Mouse (Mus musculus) heart, adult 2 months (tissue): ENCODE data around the gene Glul. TPM values are rescaled to one million over a fixed set of nuclear protein-coding genes. Genes with fewer than 3 reads are reported as not detected.

Source experiments
- DNase-seq, 2 experiments: peaks; one replicate each; pipeline ENCODE4 v3.0.0; 2021
- H3K27ac ChIP-seq: fragments of 200-600 bp; 2 replicates; pipeline ENCODE4 v1.8.1; 2022
- H3K27me3 ChIP-seq: fragments of 200-500 bp; 2 replicates; pipeline ENCODE4 v1.6.1; 2012; ENCODE audit warnings: mild to moderate bottlenecking, low read length, inconsistent platforms, mixed read lengths; ENCODE audit not compliant: control insufficient read depth, insufficient read depth
- H3K36me3 ChIP-seq: fragments of 200-500 bp; 2 replicates; pipeline ENCODE4 v1.6.1; 2012; ENCODE audit warnings: low read length, inconsistent platforms; ENCODE audit not compliant: control insufficient read depth, insufficient read depth
- H3K4me1 ChIP-seq: fragments of 200-500 bp; 2 replicates; pipeline ENCODE4 v1.6.1; 2011; ENCODE audit warnings: low read length; ENCODE audit not compliant: control insufficient read depth, insufficient read depth
- H3K4me3 ChIP-seq: fragments of 200-600 bp; 2 replicates; pipeline ENCODE4 v1.8.1; 2022
- H3K79me2 ChIP-seq: fragments of 200-500 bp; replicated peaks from 2 replicates; pipeline ENCODE4 v1.6.1; 2012; ENCODE audit warnings: mild to moderate bottlenecking, inconsistent platforms, low read length, moderate library complexity, mixed read lengths; ENCODE audit not compliant: control insufficient read depth, insufficient read depth
- H3K9ac ChIP-seq: fragments of 200-500 bp; 2 replicates; pipeline ENCODE4 v1.6.1; 2012; ENCODE audit warnings: low read depth, mild to moderate bottlenecking, control low read depth, inconsistent platforms, low read length, mixed read lengths
- CTCF ChIP-seq: fragments of 200-600 bp; IDR thresholded peaks from 2 replicates; pipeline ENCODE4 v1.8.1; 2022; ENCODE audit warnings: antibody characterized with exemption, mild to moderate bottlenecking, moderate library complexity
- EP300 ChIP-seq: fragments of 200-500 bp; IDR thresholded peaks from 2 replicates; pipeline ENCODE4 v1.6.1; 2011; ENCODE audit warnings: low read depth, low read length, control low read depth; ENCODE audit not compliant: insufficient read depth
- POLR2A ChIP-seq: fragments of 200-500 bp; IDR thresholded peaks from 2 replicates; pipeline ENCODE4 v1.6.1; 2011; ENCODE audit warnings: mild to moderate bottlenecking, low read depth, low read length, control low read depth; ENCODE audit not compliant: insufficient read depth
- WGBS: fragments of 180-500 bp; shearing (Covaris S2); methylation state at CpG from one replicate; pipeline ENCODE4 v1.1.7; 2018; 5-methylcytosine and 5-hydroxymethylcytosine counted together
- intact Hi-C: fragments of 180-260 bp; cut with DNase I; formaldehyde crosslinking; loops from one replicate; pipeline ENCODE4 v1.15.1; 2025
- polyA plus RNA-seq: library from polyadenylated mRNA; depleted of rRNA; stranded (reverse); fragments of >200 nt; gene quantifications from 2 replicates; pipeline ENCODE4 v1.2.3, GENCODE M21; 2012
- total RNA-seq, 2 experiments: library from RNA; stranded (reverse); gene quantifications; 2 replicates each; pipeline ENCODE4 v1.2.3; 2021

Gene Glul
- total and polyA plus RNA-seq, 3 experiments = 344 to 679 (median 406) TPM

GRCm38 (mm10) chr1:153905884-153906283 is 6.1 kb downstream of the Glul start:
- H3K4me3 ChIP-seq = no peak overlapping the region
- intact Hi-C loops = no loop called here
- TF ChIP-seq CTCF (no peak), POLR2A (no peak), EP300 (no peak)

GRCm38 (mm10) chr1:153908208-153908607 is 8.5 kb downstream of the Glul start:
- H3K36me3 ChIP-seq = peaks cover 45% of the 10 kb centered on the region
- TF ChIP-seq CTCF = no peak
- no peak for TF ChIP-seq EP300
- TF ChIP-seq POLR2A = no peak

More at GRCm38 (mm10) chr1:153905884-153906283, 6.1 kb downstream of the Glul start:
- 43% methylated on average over 3 of the region's 3 CpGs for WGBS
- H3K27me3 ChIP-seq = no peaks in the 10 kb centered on the region
- H3K79me2 ChIP-seq = no peaks in the 10 kb centered on the region
- no peak for DNase-seq
- H3K27ac ChIP-seq = peak overlapping the region; percentile 9; the same call in 1 of the 2 replicates
- H3K9ac ChIP-seq = no peak overlapping the region
- peaks cover 15% of the 10 kb centered on the region for H3K4me1 ChIP-seq
- peaks cover 56% of the 10 kb centered on the region for H3K36me3 ChIP-seq

GRCm38 (mm10) chr1:153908741-153909140 is 9.0 kb downstream of the Glul start:
- Histone ChIP-seq H3K27me3 (no peaks in the 10 kb centered on the region), H3K9ac (no peak overlapping the region), H3K36me3 (peaks cover 39% of the 10 kb centered on the region), H3K79me2 (no peaks in the 10 kb centered on the region), H3K4me3 (no peak overlapping the region), H3K4me1 (peaks cover 11% of the 10 kb centered on the region), H3K27ac (no peak overlapping the region)
- intact Hi-C loops = no loop called here
- TF ChIP-seq EP300 = no peak
- no peak for DNase-seq
- 93% methylated on average over 4 of the region's 4 CpGs for WGBS

More at GRCm38 (mm10) chr1:153908208-153908607, 8.5 kb downstream of the Glul start:
- Histone ChIP-seq H3K4me1 (peaks cover 10% of the 10 kb centered on the region), H3K9ac (no peak overlapping the region), H3K27ac (no peak overlapping the region), H3K79me2 (no peaks in the 10 kb centered on the region), H3K4me3 (no peak overlapping the region), H3K27me3 (no peaks in the 10 kb centered on the region)
- WGBS = 81% methylated on average over 6 of the region's 6 CpGs
- intact Hi-C loops = no loop called here
- no peak for DNase-seq

GRCm38 (mm10) chr1:153909213-153909962 is 9.6 kb downstream of the Glul start:
- Histone ChIP-seq H3K79me2 (no peaks in the 10 kb centered on the region), H3K4me1 (peaks cover 12% of the 10 kb centered on the region), H3K4me3 (no peak overlapping the region), H3K27me3 (no peaks in the 10 kb centered on the region), H3K36me3 (peaks cover 36% of the 10 kb centered on the region), H3K27ac (no peak overlapping the region), H3K9ac (no peak overlapping the region)
- 70% methylated on average over 10 of the region's 10 CpGs for WGBS
- no peak for TF ChIP-seq CTCF
- DNase-seq = no peak
- intact Hi-C loops = no loop called here

GRCm38 (mm10) chr1:153909963-153910291 is 10.2 kb downstream of the Glul start:
- Histone ChIP-seq H3K27me3 (no peaks in the 10 kb centered on the region), H3K27ac (no peak overlapping the region), H3K36me3 (peaks cover 31% of the 10 kb centered on the region), H3K9ac (no peak overlapping the region), H3K4me1 (peaks cover 11% of the 10 kb centered on the region), H3K4me3 (no peak overlapping the region), H3K79me2 (no peaks in the 10 kb centered on the region)
- TF ChIP-seq CTCF = no peak
- 0 out of 2 replicates have a peak, but pooled peaks have one; percentile 30 for TF ChIP-seq EP300
- TF ChIP-seq POLR2A = peak; percentile 42; the same call in 1 of the 2 replicates
- intact Hi-C loops = no loop called here
- no peak for DNase-seq
- 68% methylated on average over 9 of the region's 9 CpGs for WGBS

GRCm38 (mm10) chr1:153910423-153910822 is 10.7 kb downstream of the Glul start:
- intact Hi-C loops = no loop called here
- no peak overlapping the region for H3K4me3 ChIP-seq
- no peaks in the 10 kb centered on the region for H3K27me3 ChIP-seq
- H3K27ac ChIP-seq = no peak overlapping the region
- 76% methylated on average over 5 of the region's 5 CpGs for WGBS
- no peak overlapping the region for H3K9ac ChIP-seq
- H3K4me1 ChIP-seq = peaks cover 8% of the 10 kb centered on the region
- H3K79me2 ChIP-seq = no peaks in the 10 kb centered on the region
- H3K36me3 ChIP-seq = peaks cover 26% of the 10 kb centered on the region
- no peak for DNase-seq
- TF ChIP-seq EP300 = no peak
- no peak for TF ChIP-seq POLR2A
- TF ChIP-seq CTCF = no peak
